Mouse (Mus musculus) hindbrain, embryonic 12.5 days (tissue): ENCODE results near the gene Wnk1. TPM values are rescaled to one million over a fixed set of nuclear protein-coding genes. Genes with fewer than 3 reads are reported as not detected.
A peak's percentile ranks its signal among the peaks of the same experiment; 100 is the strongest.

ENCODE experiments used
- ATAC-seq: fragments of 200-750 bp; cut with Nextera tagmentation; 2 replicates; pipeline ENCODE4 v1.8.0; 2017; ENCODE audit warnings: moderate TSS enrichment; ENCODE audit not compliant: low FRiP score
- H3K27ac ChIP-seq: fragments of 300-500 bp; sonication (generic); 2 replicates; pipeline ENCODE4 v1.5.1; 2016; ENCODE audit warnings: mild to moderate bottlenecking
- H3K27me3 ChIP-seq: fragments of 300-500 bp; sonication (generic); 2 replicates; pipeline ENCODE4 v1.6.1; 2016; ENCODE audit warnings: mild to moderate bottlenecking
- H3K36me3 ChIP-seq: fragments of 300-500 bp; sonication (generic); 2 replicates; pipeline ENCODE4 v1.6.1; 2016; ENCODE audit warnings: mild to moderate bottlenecking
- H3K4me1 ChIP-seq: fragments of 300-500 bp; sonication (generic); 2 replicates; pipeline ENCODE4 v1.6.1; 2016
- H3K4me2 ChIP-seq: fragments of 300-500 bp; sonication (generic); replicated peaks from 2 replicates; pipeline ENCODE4 v1.6.1; 2016; ENCODE audit warnings: mild to moderate bottlenecking
- H3K4me3 ChIP-seq: fragments of 300-500 bp; sonication (generic); 2 replicates; pipeline ENCODE4 v1.5.1; 2016; ENCODE audit warnings: mild to moderate bottlenecking
- H3K9ac ChIP-seq: fragments of 300-500 bp; sonication (generic); 2 replicates; pipeline ENCODE4 v1.6.1; 2016; ENCODE audit warnings: mild to moderate bottlenecking, moderate library complexity
- H3K9me3 ChIP-seq: fragments of 300-500 bp; sonication (generic); replicated peaks from 2 replicates; pipeline ENCODE4 v1.6.1; 2016; ENCODE audit warnings: mild to moderate bottlenecking
- WGBS: fragments of 180-500 bp; shearing (Covaris S2); methylation state at CpG from one replicate; pipeline ENCODE4 v1.1.7; 2016; 5-methylcytosine and 5-hydroxymethylcytosine counted together
- polyA plus RNA-seq: library from polyadenylated mRNA; unstranded; fragments of >200 nt; fragmentation: Nextera tagmentation; extraction: Ambion mirVana; gene quantifications from 2 replicates; pipeline ENCODE4 v1.2.1, GENCODE M21; 2016

The Wnk1 gene
- polyA plus RNA-seq, 1 experiment from 2014 or later = 68.1 TPM

- Histone ChIP-seq H3K9ac (peak overlapping the region; percentile 82), H3K4me1 (peaks cover 17% of the 10 kb centered on the region), H3K27ac (peak overlapping the region; percentile 99), H3K4me2 (peak overlapping the region; percentile 88), H3K36me3 (no peaks in the 10 kb centered on the region), H3K9me3 (no peaks in the 10 kb centered on the region), H3K27me3 (no peaks in the 10 kb centered on the region), H3K4me3 (peak overlapping the region; percentile 92)
- ATAC-seq = peak; percentile 78
- WGBS = under 1% methylated on average over 72 of the region's 85 CpGs
Measured at GRCm38 (mm10) chr6:120037636-120038365, 671 bp downstream of the Wnk1 start.

GRCm38 (mm10) chr6:120037004-120037635 lies 1.4 kb downstream of the Wnk1 start:
- peak overlapping the region; percentile 82 for H3K9ac ChIP-seq
- H3K4me3 ChIP-seq = peak overlapping the region; percentile 92
- H3K4me2 ChIP-seq = peak overlapping the region; percentile 88
- under 1% methylated on average over 51 of the region's 51 CpGs for WGBS
- no peak; the same call in 1 of the 2 replicates for ATAC-seq
- H3K9me3 ChIP-seq = no peaks in the 10 kb centered on the region
- H3K27me3 ChIP-seq = no peaks in the 10 kb centered on the region
- no peaks in the 10 kb centered on the region for H3K36me3 ChIP-seq
- H3K27ac ChIP-seq = peak overlapping the region; percentile 99
- peaks cover 21% of the 10 kb centered on the region for H3K4me1 ChIP-seq

- no peak for ATAC-seq
- H3K27me3 ChIP-seq = no peaks in the 10 kb centered on the region
Measured at GRCm38 (mm10) chr6:120024577-120024976, 13.9 kb downstream of the Wnk1 start.

GRCm38 (mm10) chr6:120023746-120024145 lies 14.7 kb downstream of the Wnk1 start:
- Histone ChIP-seq H3K27ac (no peak overlapping the region), H3K4me1 (no peaks in the 10 kb centered on the region), H3K4me3 (no peak overlapping the region), H3K9ac (no peak overlapping the region), H3K27me3 (no peaks in the 10 kb centered on the region), H3K9me3 (no peaks in the 10 kb centered on the region), H3K4me2 (no peak overlapping the region), H3K36me3 (peaks cover 10% of the 10 kb centered on the region)
- no peak for ATAC-seq
- 92% methylated on average over 1 of the region's 1 CpGs for WGBS

More at GRCm38 (mm10) chr6:120024577-120024976, 13.9 kb downstream of the Wnk1 start:
- Histone ChIP-seq H3K4me3 (no peak overlapping the region), H3K4me2 (no peak overlapping the region), H3K36me3 (peaks cover 11% of the 10 kb centered on the region), H3K27ac (no peak overlapping the region), H3K9me3 (no peaks in the 10 kb centered on the region; the same call in 1 of the 2 replicates), H3K9ac (no peak overlapping the region), H3K4me1 (no peaks in the 10 kb centered on the region)

GRCm38 (mm10) chr6:120022042-120022441 lies 16.4 kb downstream of the Wnk1 start:
- no peak for ATAC-seq
- Histone ChIP-seq H3K27ac (no peak overlapping the region), H3K36me3 (peaks cover 8% of the 10 kb centered on the region), H3K4me3 (no peak overlapping the region), H3K4me2 (no peak overlapping the region), H3K9ac (no peak overlapping the region), H3K9me3 (no peaks in the 10 kb centered on the region), H3K27me3 (no peaks in the 10 kb centered on the region), H3K4me1 (no peaks in the 10 kb centered on the region)
- WGBS = 94% methylated on average over 3 of the region's 3 CpGs

GRCm38 (mm10) chr6:120019697-120020096 lies 18.8 kb downstream of the Wnk1 start:
- WGBS = 92% methylated on average over 2 of the region's 2 CpGs
- no peaks in the 10 kb centered on the region for H3K36me3 ChIP-seq

GRCm38 (mm10) chr6:120013125-120013524 lies 25.3 kb downstream of the Wnk1 start:
- 86% methylated on average over 1 of the region's 1 CpGs for WGBS
- no peak for ATAC-seq
- Histone ChIP-seq H3K4me2 (no peak overlapping the region), H3K27ac (no peak overlapping the region), H3K9me3 (no peaks in the 10 kb centered on the region), H3K4me3 (no peak overlapping the region), H3K9ac (no peak overlapping the region), H3K27me3 (no peaks in the 10 kb centered on the region), H3K36me3 (no peaks in the 10 kb centered on the region), H3K4me1 (no peaks in the 10 kb centered on the region)

More at GRCm38 (mm10) chr6:120019697-120020096, 18.8 kb downstream of the Wnk1 start:
- Histone ChIP-seq H3K27me3 (no peaks in the 10 kb centered on the region), H3K9ac (no peak overlapping the region), H3K9me3 (no peaks in the 10 kb centered on the region), H3K4me1 (no peaks in the 10 kb centered on the region), H3K27ac (no peak overlapping the region), H3K4me2 (no peak overlapping the region), H3K4me3 (no peak overlapping the region)
- no peak for ATAC-seq

GRCm38 (mm10) chr6:120011440-120011839 lies 27.0 kb downstream of the Wnk1 start:
- WGBS = 88% methylated on average over 1 of the region's 1 CpGs
- Histone ChIP-seq H3K4me1 (no peaks in the 10 kb centered on the region), H3K27me3 (no peaks in the 10 kb centered on the region), H3K27ac (no peak overlapping the region), H3K4me3 (no peak overlapping the region), H3K4me2 (no peak overlapping the region), H3K36me3 (no peaks in the 10 kb centered on the region), H3K9me3 (no peaks in the 10 kb centered on the region), H3K9ac (no peak overlapping the region)
- no peak for ATAC-seq

- H3K4me3 ChIP-seq = no peak overlapping the region
- WGBS = 78% methylated on average over 1 of the region's 1 CpGs
- no peak overlapping the region for H3K4me2 ChIP-seq
- no peaks in the 10 kb centered on the region for H3K4me1 ChIP-seq
- ATAC-seq = no peak
- H3K9ac ChIP-seq = no peak overlapping the region
- no peaks in the 10 kb centered on the region for H3K9me3 ChIP-seq
- no peaks in the 10 kb centered on the region for H3K36me3 ChIP-seq
- no peak overlapping the region for H3K27ac ChIP-seq
- no peaks in the 10 kb centered on the region for H3K27me3 ChIP-seq
Measured at GRCm38 (mm10) chr6:120011001-120011400, 27.5 kb downstream of the Wnk1 start.

- no peaks in the 10 kb centered on the region for H3K36me3 ChIP-seq
- H3K4me2 ChIP-seq = no peak overlapping the region
- no peak for ATAC-seq
- H3K9me3 ChIP-seq = no peaks in the 10 kb centered on the region
- H3K27me3 ChIP-seq = no peaks in the 10 kb centered on the region
- H3K9ac ChIP-seq = no peak overlapping the region
- H3K27ac ChIP-seq = no peak overlapping the region
- H3K4me1 ChIP-seq = no peaks in the 10 kb centered on the region
- no peak overlapping the region for H3K4me3 ChIP-seq
Measured at GRCm38 (mm10) chr6:120010535-120010934, 27.9 kb downstream of the Wnk1 start.

- Histone ChIP-seq H3K4me1 (no peaks in the 10 kb centered on the region), H3K9me3 (no peaks in the 10 kb centered on the region), H3K9ac (no peak overlapping the region), H3K27ac (no peak overlapping the region), H3K27me3 (no peaks in the 10 kb centered on the region), H3K4me2 (no peak overlapping the region), H3K4me3 (no peak overlapping the region), H3K36me3 (0 out of 2 replicates have a peak, but pooled peaks cover 4% of the 10 kb centered on the region)
- no peak for ATAC-seq
Measured at GRCm38 (mm10) chr6:120001718-120002117, 36.8 kb downstream of the Wnk1 start.

GRCm38 (mm10) chr6:119996480-119996879 lies 42.0 kb downstream of the Wnk1 start:
- Histone ChIP-seq H3K9me3 (no peaks in the 10 kb centered on the region), H3K4me2 (no peak overlapping the region), H3K4me1 (no peaks in the 10 kb centered on the region), H3K27me3 (no peaks in the 10 kb centered on the region), H3K36me3 (peaks cover 4% of the 10 kb centered on the region; the same call in 1 of the 2 replicates), H3K9ac (no peak overlapping the region), H3K4me3 (no peak overlapping the region), H3K27ac (no peak overlapping the region)
- 100% methylated on average over 1 of the region's 1 CpGs for WGBS
- no peak for ATAC-seq
